Mouse (Mus musculus) limb, embryonic 13.5 days (tissue): Measurements from ENCODE around the gene Hist1h2ae. TPM values are rescaled to one million over a fixed set of nuclear protein-coding genes. Genes with fewer than 3 reads are reported as not detected.
"Not testable (repeated sequence)": the region's sequence is repeated elsewhere in the genome, so short reads cannot be mapped to it uniquely, and the experiment has no call there.

ENCODE experiments used
- ATAC-seq: fragments of 200-750 bp; cut with Nextera tagmentation; 2 replicates; pipeline ENCODE4 v1.8.0; 2017; ENCODE audit warnings: low read depth, moderate number of reproducible peaks, moderate TSS enrichment; ENCODE audit not compliant: low FRiP score
- H3K27ac ChIP-seq: fragments of 300-500 bp; sonication (generic); 2 replicates; pipeline ENCODE4 v1.5.1; 2015; ENCODE audit warnings: inconsistent platforms, mild to moderate bottlenecking, moderate library complexity
- H3K27me3 ChIP-seq: fragments of 300-500 bp; sonication (generic); 2 replicates; pipeline ENCODE4 v1.6.1; 2015; ENCODE audit warnings: mild to moderate bottlenecking, inconsistent platforms
- H3K36me3 ChIP-seq: fragments of 300-500 bp; sonication (generic); 2 replicates; pipeline ENCODE4 v1.6.1; 2015; ENCODE audit warnings: inconsistent platforms, mild to moderate bottlenecking, moderate library complexity
- H3K4me1 ChIP-seq: fragments of 300-500 bp; sonication (generic); 2 replicates; pipeline ENCODE4 v1.6.1; 2015; ENCODE audit warnings: inconsistent platforms
- H3K4me2 ChIP-seq: fragments of 300-500 bp; sonication (generic); replicated peaks from 2 replicates; pipeline ENCODE4 v1.6.1; 2015; ENCODE audit warnings: inconsistent platforms, mild to moderate bottlenecking, moderate library complexity
- H3K4me3 ChIP-seq: fragments of 300-500 bp; sonication (generic); 2 replicates; pipeline ENCODE4 v1.5.1; 2015; ENCODE audit warnings: moderate library complexity, mild to moderate bottlenecking, inconsistent platforms
- H3K9ac ChIP-seq: fragments of 300-500 bp; sonication (generic); 2 replicates; pipeline ENCODE4 v1.6.1; 2015; ENCODE audit warnings: mild to moderate bottlenecking, inconsistent platforms
- H3K9me3 ChIP-seq: fragments of 300-500 bp; sonication (generic); 2 replicates; pipeline ENCODE4 v1.6.1; 2016; ENCODE audit warnings: inconsistent platforms
- WGBS: fragments of 180-500 bp; shearing (Covaris S2); methylation state at CpG from one replicate; pipeline ENCODE4 v1.1.7; 2015; 5-methylcytosine and 5-hydroxymethylcytosine counted together
- polyA plus RNA-seq: library from polyadenylated mRNA; unstranded; fragments of >200 nt; fragmentation: Nextera tagmentation; extraction: Ambion mirVana; gene quantifications from 2 replicates; pipeline ENCODE4 v1.2.1, GENCODE M21; 2015

Gene Hist1h2ae
- polyA plus RNA-seq, 1 experiment from 2014 or later = 115 TPM

DNA sequence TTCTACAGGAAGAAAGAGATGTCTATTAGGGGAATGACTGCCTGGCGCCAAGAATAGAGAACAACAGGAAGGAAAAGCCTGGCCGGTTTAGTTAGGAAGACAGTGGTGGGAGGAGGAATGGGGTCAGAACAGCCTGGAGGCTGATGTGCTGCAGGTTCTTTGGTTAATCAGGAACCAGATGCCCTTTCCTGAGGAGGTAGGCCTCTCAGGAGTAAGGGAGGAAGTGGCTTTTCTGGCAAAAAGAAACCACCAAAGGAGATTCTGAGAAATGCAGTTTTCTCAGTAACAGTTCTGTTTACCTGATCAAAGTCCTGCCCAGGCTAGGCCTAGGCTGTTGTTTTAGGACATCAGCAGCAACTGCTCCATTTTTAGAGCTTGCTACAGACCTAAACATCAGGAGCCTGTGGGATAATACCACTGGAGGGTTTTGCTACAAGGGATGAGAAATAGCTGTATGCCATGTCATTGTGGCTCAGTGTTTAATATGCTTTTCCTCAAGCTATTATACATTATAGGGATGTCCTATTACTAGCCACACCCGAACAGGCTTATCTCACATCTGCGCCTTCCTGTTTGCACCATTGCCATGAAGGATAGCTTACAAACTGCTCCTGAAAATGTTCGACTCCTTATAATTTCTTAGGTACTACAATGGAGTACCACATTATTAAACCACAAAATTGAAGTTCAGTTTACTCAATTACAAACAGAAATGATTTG lies 22.2 kb upstream of the Hist1h2ae start:
- Histone ChIP-seq H3K4me2 (no peak overlapping the region), H3K9ac (no peak overlapping the region), H3K27ac (peak overlapping the region; percentile 73), H3K9me3 (no peaks in the 10 kb centered on the region), H3K4me3 (no peak overlapping the region), H3K27me3 (no peaks in the 10 kb centered on the region), H3K36me3 (no peaks in the 10 kb centered on the region), H3K4me1 (peaks cover 8% of the 10 kb centered on the region)
- 69% methylated on average over 5 of the region's 5 CpGs for WGBS
- ATAC-seq = no peak

DNA sequence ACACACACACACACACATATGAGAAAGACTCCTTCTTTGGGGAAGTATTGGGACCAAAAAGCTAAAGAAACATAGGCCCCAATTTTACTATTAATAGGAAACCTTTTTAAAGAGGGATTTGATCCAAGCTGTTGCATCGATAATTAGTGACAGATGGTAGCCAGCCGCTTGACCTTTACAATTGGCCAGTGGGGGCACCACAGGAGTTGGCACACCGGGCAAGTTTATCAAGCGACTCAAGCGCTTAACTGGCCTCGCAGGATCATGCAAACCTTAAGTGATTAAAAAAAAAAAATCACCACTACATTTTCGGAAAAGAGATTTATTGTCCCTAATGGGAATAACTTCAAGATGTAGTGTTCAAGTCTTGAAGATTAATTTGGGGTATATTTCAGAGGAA lies 21.6 kb upstream of the Hist1h2ae start:
- Histone ChIP-seq H3K9me3 (no peaks in the 10 kb centered on the region), H3K27me3 (no peaks in the 10 kb centered on the region), H3K4me3 (no peak overlapping the region), H3K9ac (no peak overlapping the region), H3K27ac (0 out of 2 replicates have a peak overlapping the region, but pooled peaks have one; percentile 22), H3K4me1 (peaks cover 8% of the 10 kb centered on the region), H3K4me2 (no peak overlapping the region), H3K36me3 (no peaks in the 10 kb centered on the region)
- 45% methylated on average over 7 of the region's 7 CpGs for WGBS
- no peak for ATAC-seq

DNA sequence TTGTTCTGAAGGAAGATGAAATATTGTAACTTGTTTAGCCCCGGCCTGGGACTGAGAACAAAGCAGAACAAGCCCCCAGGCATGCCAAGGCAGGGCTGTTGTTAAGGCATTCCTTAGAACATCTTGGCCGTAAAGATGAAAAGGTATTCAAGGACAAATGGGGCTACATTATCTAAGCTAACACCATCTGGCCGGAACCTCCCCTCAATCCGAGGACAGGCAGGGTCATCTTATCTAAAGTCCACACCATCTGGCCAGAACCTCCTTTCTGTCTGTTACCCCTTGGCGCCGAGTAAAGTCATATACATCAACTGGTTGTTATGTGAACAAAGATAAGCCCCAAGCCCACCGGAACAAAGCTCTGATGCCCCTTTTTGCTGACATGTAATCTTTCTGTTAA lies 20.9 kb upstream of the Hist1h2ae start:
- WGBS = 80% methylated on average over 7 of the region's 7 CpGs
- H3K27me3 ChIP-seq = not testable (repeated sequence)

DNA sequence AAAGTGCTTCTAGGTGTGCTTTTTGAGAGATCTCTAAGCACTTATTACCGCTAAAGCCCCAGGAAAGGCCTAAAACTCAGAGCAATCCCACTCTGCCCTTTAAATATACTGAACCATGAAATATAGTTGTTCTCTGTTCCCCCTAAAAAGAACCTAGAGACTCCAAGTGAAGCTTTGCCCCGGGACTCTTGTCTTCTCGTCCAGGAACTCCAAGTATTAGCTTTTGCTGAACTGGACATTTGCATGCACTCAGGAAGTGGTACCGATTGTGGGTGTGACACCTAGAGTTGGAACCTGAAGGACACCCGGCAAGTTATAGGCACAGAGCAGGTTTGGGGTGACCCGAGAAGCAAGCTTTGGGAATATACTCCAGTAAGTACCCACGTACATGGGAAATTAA lies 20.2 kb upstream of the Hist1h2ae start:
- H3K27ac ChIP-seq = no peak overlapping the region

More for the DNA sequence above, 20.9 kb upstream of the Hist1h2ae start:
- H3K27ac ChIP-seq, H3K4me1 ChIP-seq, H3K36me3 ChIP-seq, H3K4me2 ChIP-seq, H3K9ac ChIP-seq, H3K9me3 ChIP-seq, H3K4me3 ChIP-seq, ATAC-seq: not testable (repeated sequence)

DNA sequence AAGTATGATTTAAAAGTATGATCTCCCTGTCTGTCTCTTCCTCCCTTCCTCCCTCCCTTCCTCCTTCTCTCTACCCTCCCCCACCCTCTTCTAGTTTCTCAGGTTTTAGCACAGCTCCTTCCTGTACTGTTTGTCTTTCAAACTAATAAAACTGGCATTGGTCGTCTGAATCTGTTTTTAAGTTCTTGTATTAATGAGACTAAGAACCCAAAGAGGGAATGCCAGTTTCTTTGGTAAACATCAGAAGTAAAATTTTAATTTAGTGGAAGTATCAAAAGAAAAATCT lies 15.9 kb upstream of the Hist1h2ae start:
- Histone ChIP-seq H3K27ac (peak overlapping the region; percentile 94), H3K4me2 (peak overlapping the region; percentile 67), H3K36me3 (no peaks in the 10 kb centered on the region), H3K9me3 (no peaks in the 10 kb centered on the region), H3K9ac (peak overlapping the region; percentile 62), H3K4me1 (peaks cover 31% of the 10 kb centered on the region), H3K4me3 (peak overlapping the region; percentile 38), H3K27me3 (no peaks in the 10 kb centered on the region)
- no peak for ATAC-seq
- 0% methylated on average over 1 of the region's 1 CpGs for WGBS

More for the DNA sequence above, 20.2 kb upstream of the Hist1h2ae start:
- Histone ChIP-seq H3K9ac (no peak overlapping the region), H3K4me3 (no peak overlapping the region), H3K4me2 (no peak overlapping the region), H3K36me3 (no peaks in the 10 kb centered on the region), H3K9me3 (no peaks in the 10 kb centered on the region), H3K27me3 (no peaks in the 10 kb centered on the region), H3K4me1 (peaks cover 13% of the 10 kb centered on the region)
- WGBS = 90% methylated on average over 7 of the region's 7 CpGs
- ATAC-seq = no peak

DNA sequence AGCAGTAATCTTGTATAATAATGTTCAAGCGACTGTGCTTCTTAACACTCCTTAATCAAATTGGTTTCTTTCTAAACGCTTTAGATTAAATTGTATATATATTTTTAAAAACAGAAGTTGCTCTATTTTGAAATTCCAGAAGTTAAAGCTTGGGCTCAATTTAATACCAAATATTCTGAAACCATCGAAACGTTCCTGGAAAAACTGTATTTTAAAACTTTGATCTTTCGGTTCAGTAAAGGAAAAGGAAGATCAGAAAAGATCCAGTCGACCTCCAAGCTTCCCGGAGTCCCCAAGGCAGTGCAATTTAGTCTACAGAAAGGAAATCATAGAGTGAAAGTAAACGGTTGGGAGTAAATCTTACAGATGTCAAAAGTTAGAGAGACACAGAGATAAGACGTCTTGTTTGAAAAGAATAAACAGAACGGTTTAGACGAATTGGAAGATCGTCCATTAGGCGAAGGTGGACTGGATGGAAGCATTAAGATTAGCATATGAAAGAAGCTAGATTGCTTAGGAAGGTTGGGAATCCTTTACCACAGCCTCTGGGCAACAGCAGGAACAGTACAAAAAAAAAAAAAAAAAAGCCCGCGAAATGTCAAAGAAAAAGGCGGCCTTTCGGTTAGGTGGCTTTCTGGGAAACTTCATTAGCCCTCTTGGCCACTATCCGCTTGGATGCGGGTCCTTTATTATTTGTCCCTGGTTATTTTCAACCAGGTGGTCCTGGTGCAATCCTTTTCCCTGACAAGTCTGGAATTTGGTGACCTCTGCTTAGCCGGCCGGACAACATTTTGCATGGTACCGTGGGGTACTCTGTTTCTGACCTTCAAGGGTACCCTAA lies 15.3 kb upstream of the Hist1h2ae start:
- Histone ChIP-seq H3K4me3 (peak overlapping the region; percentile 48), H3K27ac (peak overlapping the region; percentile 94), H3K27me3 (no peaks in the 10 kb centered on the region), H3K4me1 (peaks cover 32% of the 10 kb centered on the region), H3K36me3 (no peaks in the 10 kb centered on the region), H3K9me3 (no peaks in the 10 kb centered on the region), H3K4me2 (peak overlapping the region; percentile 67), H3K9ac (peak overlapping the region; percentile 62)
- ATAC-seq = no peak
- 2% methylated on average over 22 of the region's 22 CpGs for WGBS

DNA sequence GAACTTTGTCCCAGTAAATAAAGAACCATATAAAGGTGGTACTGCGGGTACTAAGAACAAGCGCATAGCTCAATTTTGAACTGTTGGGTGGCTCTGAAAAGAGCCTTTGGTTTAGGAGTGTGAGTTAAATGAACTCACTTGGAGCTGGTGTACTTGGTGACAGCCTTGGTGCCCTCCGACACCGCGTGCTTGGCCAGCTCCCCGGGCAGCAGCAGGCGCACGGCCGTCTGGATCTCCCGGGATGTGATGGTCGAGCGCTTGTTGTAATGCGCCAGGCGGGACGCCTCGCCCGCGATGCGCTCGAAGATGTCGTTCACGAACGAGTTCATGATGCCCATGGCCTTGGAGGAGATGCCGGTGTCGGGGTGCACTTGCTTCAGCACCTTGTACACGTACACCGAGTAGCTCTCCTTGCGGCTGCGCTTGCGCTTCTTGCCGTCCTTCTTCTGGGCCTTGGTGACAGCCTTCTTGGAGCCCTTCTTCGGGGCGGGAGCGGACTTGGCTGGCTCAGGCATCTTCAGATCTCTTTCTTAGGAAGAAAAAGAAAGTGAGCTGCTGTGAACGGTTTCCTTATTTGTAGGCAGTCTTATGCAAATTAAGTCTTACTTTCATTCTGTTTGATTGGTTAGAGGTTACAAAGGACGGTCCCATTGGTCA lies 14.6 kb upstream of the Hist1h2ae start:
- Histone ChIP-seq H3K9ac (peak overlapping the region; percentile 72), H3K4me2 (peak overlapping the region; percentile 80), H3K4me1 (peaks cover 37% of the 10 kb centered on the region), H3K4me3 (peak overlapping the region; percentile 48), H3K27ac (peak overlapping the region; percentile 92)
- under 1% methylated on average over 28 of the region's 36 CpGs for WGBS
- H3K36me3 ChIP-seq, H3K27me3 ChIP-seq, H3K9me3 ChIP-seq: not testable (repeated sequence)
- ATAC-seq = peak; percentile 91

DNA sequence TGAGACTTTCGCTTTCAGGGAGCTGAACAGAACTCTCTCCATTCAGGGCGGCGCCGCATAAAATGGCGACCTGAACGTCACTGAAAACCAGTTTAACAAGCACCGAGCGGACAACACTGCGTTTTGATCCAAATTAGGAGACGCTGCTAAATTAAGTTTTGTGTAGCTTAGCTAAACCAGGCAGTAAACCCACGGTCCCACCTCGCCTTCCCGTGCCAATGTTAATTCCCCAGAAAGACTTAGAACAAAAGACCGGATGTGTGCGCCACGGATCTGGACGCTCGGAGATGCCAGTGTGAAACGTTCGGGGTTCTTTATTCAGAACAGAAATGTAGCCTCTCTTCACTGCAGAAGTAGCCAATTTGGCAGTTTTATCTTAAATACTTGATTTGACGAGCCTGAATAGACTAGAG lies 14.0 kb upstream of the Hist1h2ae start:
- Histone ChIP-seq H3K36me3 (no peaks in the 10 kb centered on the region), H3K9ac (peak overlapping the region; percentile 72), H3K4me1 (peaks cover 37% of the 10 kb centered on the region), H3K9me3 (no peaks in the 10 kb centered on the region), H3K4me2 (peak overlapping the region; percentile 80), H3K4me3 (peak overlapping the region; percentile 48), H3K27ac (peak overlapping the region; percentile 92), H3K27me3 (no peaks in the 10 kb centered on the region)
- WGBS = under 1% methylated on average over 21 of the region's 21 CpGs
- ATAC-seq = no peak

DNA sequence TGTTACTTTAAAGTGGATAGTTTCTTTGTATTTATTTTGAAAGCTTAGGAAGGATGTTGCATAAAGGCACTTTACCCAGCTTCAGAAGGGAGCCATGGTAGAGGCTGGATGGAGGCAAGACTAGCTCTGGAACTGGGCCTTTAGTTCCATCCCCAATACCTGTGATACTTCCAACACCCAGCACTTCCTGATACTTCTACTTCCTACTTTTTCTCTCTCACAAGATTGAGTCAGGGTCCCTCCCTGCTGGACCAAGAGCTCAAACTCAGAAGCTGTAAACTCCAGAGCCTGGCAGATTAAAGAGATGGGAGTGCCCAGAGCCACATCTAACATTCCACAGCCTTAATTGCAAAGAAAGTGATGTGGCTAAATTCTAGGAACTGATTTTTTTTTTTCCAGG lies 13.3 kb upstream of the Hist1h2ae start:
- H3K9ac ChIP-seq = peak overlapping the region; percentile 72
- peaks cover 37% of the 10 kb centered on the region for H3K4me1 ChIP-seq
- H3K36me3 ChIP-seq = no peaks in the 10 kb centered on the region

DNA sequence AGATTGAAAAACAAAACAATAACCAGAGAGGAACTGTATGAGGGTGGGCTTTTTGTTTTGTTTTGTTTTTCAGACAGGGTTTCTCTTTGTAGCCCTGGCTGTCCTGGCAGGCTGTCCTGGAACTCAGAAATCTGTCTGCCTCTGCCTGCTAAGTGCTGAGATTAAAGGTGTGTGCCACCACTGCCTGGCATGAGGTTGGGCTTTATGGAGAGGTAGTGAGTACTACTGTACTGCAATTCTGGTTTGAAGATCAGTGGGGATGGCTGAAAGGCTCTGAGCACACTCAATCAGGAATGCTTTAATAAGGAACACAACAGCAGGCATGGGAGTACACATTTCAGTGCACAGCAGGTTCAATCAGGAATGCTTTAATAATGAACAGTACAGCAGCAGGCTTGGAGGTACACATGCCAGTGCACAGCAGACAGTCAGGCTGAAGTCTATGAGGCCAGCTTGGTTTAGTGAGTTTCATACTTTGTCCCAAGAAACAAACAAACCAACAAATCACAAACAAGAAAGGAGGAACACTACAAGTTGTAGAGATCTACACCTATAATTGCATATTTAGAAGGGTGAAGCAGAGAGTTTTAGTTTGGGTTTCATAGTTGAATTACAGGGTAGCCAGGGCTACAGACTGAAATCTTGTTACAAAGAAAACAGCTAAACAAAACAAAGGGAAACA lies 12.5 kb upstream of the Hist1h2ae start:
- no peak for ATAC-seq
- Histone ChIP-seq H3K4me1 (peaks cover 37% of the 10 kb centered on the region), H3K4me2 (peak overlapping the region; percentile 87), H3K4me3 (peak overlapping the region; percentile 19; the same call in 1 of the 2 replicates), H3K27me3 (no peaks in the 10 kb centered on the region), H3K9ac (0 out of 2 replicates have a peak overlapping the region, but pooled peaks have one; percentile 19), H3K36me3 (no peaks in the 10 kb centered on the region), H3K9me3 (no peaks in the 10 kb centered on the region), H3K27ac (peak overlapping the region; percentile 92)

More for the DNA sequence above, 13.3 kb upstream of the Hist1h2ae start:
- Histone ChIP-seq H3K4me3 (peak overlapping the region; percentile 48), H3K4me2 (peak overlapping the region; percentile 80), H3K27me3 (no peaks in the 10 kb centered on the region), H3K9me3 (no peaks in the 10 kb centered on the region), H3K27ac (peak overlapping the region; percentile 92)
- no peak for ATAC-seq

DNA sequence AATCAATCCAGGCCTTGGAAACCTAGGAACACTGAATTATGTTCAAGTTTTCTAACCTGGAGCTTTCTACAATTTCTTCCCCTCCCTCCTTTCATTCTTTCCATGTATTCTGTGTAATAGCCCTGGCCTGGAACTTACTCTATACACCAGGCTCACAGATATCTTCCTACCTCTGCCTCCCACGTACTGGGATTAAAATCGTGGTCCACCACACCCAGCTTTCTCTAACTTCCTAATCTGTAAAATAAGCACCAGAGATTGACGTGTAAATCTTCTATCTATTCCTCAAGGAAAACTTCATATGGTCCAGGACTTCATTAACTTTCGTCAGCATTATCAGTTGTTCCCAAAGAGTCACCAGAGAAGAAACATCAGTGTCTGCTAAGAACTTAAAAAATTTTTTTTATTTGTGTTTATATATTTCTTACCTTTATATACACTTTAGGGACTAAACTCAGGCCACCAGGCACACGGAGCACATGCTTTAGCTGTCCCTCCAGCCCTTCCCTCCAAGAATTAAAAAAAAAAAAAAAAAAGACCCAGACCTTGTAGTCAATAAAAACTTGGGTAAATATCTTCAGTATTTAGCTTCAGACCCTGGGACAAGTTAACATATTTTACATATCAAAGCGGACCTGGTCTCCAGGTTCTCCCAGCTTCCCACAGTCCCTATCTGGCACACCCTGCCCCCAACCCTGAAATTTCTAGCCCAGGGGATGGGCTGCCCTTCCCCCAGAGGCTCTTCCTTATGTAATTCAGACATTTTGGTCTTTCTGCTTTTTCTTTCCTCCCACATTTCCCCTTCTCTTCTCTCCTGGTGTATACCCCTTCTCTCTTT lies 11.4 kb upstream of the Hist1h2ae start:
- Histone ChIP-seq H3K9me3 (no peaks in the 10 kb centered on the region), H3K27me3 (no peaks in the 10 kb centered on the region), H3K4me3 (peak overlapping the region; percentile 58), H3K4me2 (peak overlapping the region; percentile 87), H3K4me1 (peaks cover 37% of the 10 kb centered on the region), H3K36me3 (no peaks in the 10 kb centered on the region), H3K27ac (peak overlapping the region; percentile 92), H3K9ac (peak overlapping the region; percentile 79)
- ATAC-seq = no peak
- 11% methylated on average over 6 of the region's 6 CpGs for WGBS
